Mouse (Mus musculus) brain, adult 2 months (tissue): ENCODE results near the gene Morf4l1.
"Not testable (repeated sequence)": the region's sequence is repeated elsewhere in the genome, so short reads cannot be mapped to it uniquely, and the experiment has no call there.

ENCODE experiments used
- DNase-seq: peaks from one replicate; pipeline ENCODE4 v3.0.0; 2011; ENCODE audit warnings: low read depth, low spot score

The Morf4l1 gene

GRCm38 (mm10) chr9:90060932-90061331 is 53.6 kb downstream of the Morf4l1 start:
- DNase-seq: not testable (repeated sequence)

- DNase-seq: no peak
Measured at GRCm38 (mm10) chr9:90060574-90060875, 54.0 kb downstream of the Morf4l1 start.

- no peak for DNase-seq
Measured at GRCm38 (mm10) chr9:90059828-90060573, 54.6 kb downstream of the Morf4l1 start.

GRCm38 (mm10) chr9:90056716-90057115 is 57.9 kb downstream of the Morf4l1 start:
- DNase-seq: no peak

- DNase-seq: no peak
Measured at GRCm38 (mm10) chr9:90055911-90056310, 58.7 kb downstream of the Morf4l1 start.

GRCm38 (mm10) chr9:90055409-90055808 is 59.2 kb downstream of the Morf4l1 start:
- DNase-seq: no peak

GRCm38 (mm10) chr9:90054371-90055145 is 60.0 kb downstream of the Morf4l1 start:
- peak; percentile 31 for DNase-seq

GRCm38 (mm10) chr9:90053852-90054251 is 60.7 kb downstream of the Morf4l1 start, which contains the start of gene Ctsh:
TSS of gene Ctsh (plus strand) at chr9:90054152.
- DNase-seq: no peak

- peak; percentile 20 for DNase-seq
Measured at GRCm38 (mm10) chr9:90047937-90048627, 66.5 kb downstream of the Morf4l1 start.

- DNase-seq: no peak
Measured at GRCm38 (mm10) chr9:90045191-90045590, 69.4 kb downstream of the Morf4l1 start.

- DNase-seq: not testable (repeated sequence)
Measured at GRCm38 (mm10) chr9:90042906-90043305, 71.7 kb downstream of the Morf4l1 start.
